7 mouse cellular contexts compared by ENCODE assay signal in the genomic region with DNA sequence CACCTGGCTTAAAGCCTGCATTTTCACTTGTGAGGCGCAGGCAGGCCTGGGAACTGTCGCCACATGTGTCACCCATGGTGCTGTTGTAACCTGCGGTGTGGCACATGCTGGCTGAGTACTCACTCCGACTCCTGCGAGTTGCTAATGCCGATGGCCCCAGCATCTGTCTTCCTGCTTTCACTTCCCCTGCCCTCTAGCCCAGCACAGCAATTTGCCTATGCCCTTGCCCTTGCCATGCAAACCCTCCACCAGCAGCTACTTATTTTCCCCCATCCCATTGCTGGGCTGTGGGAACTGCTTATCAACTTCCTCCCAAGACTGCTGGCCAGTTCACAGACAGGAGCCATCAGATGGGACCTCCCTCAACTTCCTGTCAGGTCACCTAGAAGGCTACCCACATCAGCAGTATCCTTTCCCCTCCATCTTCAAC. TPM values are rescaled to one million over a fixed set of nuclear protein-coding genes. Genes with fewer than 3 reads are reported as not detected.
DNase-seq lines count a peak whose midpoint lies in the region; ATAC-seq lines count a peak whose summit lies in the region.

No protein-coding gene starts in this region.

- H3K36me3 ChIP-seq in midbrain, embryonic 13.5 days: peaks cover 16% of the 10 kb centered on the region

- no peak overlapping the region for H3K4me2 ChIP-seq in midbrain, embryonic 13.5 days (replicated peaks)

- no peaks in the 10 kb centered on the region for H3K9me3 ChIP-seq in midbrain, embryonic 13.5 days

- no peaks in the 10 kb centered on the region for H3K27me3 ChIP-seq in midbrain, embryonic 13.5 days

- H3K4me3 ChIP-seq in midbrain, embryonic 13.5 days (replicated peaks): no peak overlapping the region

- no peak overlapping the region for H3K27ac ChIP-seq in midbrain, embryonic 13.5 days

- H3K9ac ChIP-seq in midbrain, embryonic 13.5 days (replicated peaks): no peak overlapping the region

- peak; percentile 52 for DNase-seq in CD4-positive helper T cell, adult 2 months (ENCODE audit: low read depth, low spot score)
- DNase-seq in MEL-GATA-1-ER (ENCODE audit: extremely low read depth, low read depth) (peak; percentile 47), adipocyte (ENCODE audit: low spot score) (no peak)
- peak; percentile 43 to 55 for DNase-seq in heart, postnatal 14 days
- DNase-seq in ovary, postnatal 10 days (ENCODE audit: low spot score): no peak

- peaks cover 22% of the 10 kb centered on the region for H3K4me1 ChIP-seq in midbrain, embryonic 13.5 days (replicated peaks)

- intact Hi-C loops in heart, postnatal 14 days (cut with DNase I): loop anchor here (5.0 kb wide), 1 partner anchor 84 kb away; no protein-coding TSS in a partner anchor

- peak; percentile 87 for ATAC-seq in monocyte, adult 5-6 weeks (replicated peaks; ENCODE audit: insufficient number of reproducible peaks, low FRiP score, low TSS enrichment, poor library complexity, severe bottlenecking)
- ATAC-seq in midbrain, embryonic 13.5 days: no peak

- whole genome bisulfite sequencing in midbrain, embryonic 13.5 days: 87% methylated on average over 6 of the region's 6 CpGs

RNA-seq across cellular contexts. Expression of a gene that starts 21.8 kb away (rescaled TPM):
- 10 to 100 TPM; 19.1 to 21.7 TPM for total RNA-seq in heart, postnatal 14 days (2021)
- total RNA-seq in monocyte, adult 5-6 weeks (2017): 13.0 to 19.4 TPM (median 18.4 TPM) in 3 replicates
- polyA plus RNA-seq in midbrain, embryonic 13.5 days (2015; fragmentation: Nextera tagmentation; extraction: Ambion mirVana): 49.5 and 50.6 TPM in 2 replicates

RNA-seq across cellular contexts. Expression of a gene that starts 22.1 kb away (rescaled TPM):
- 10 to 100 TPM; 64.8 to 70.1 TPM for total RNA-seq in heart, postnatal 14 days (2021)
- total RNA-seq in monocyte, adult 5-6 weeks (2017): 69.0 to 89.0 TPM (median 82.7 TPM) in 3 replicates
- 121 TPM in 2 replicates for polyA plus RNA-seq in midbrain, embryonic 13.5 days (2015; fragmentation: Nextera tagmentation; extraction: Ambion mirVana)

RNA-seq across cellular contexts. Expression of a gene that starts 29.2 kb away (rescaled TPM):
- total RNA-seq in heart, postnatal 14 days (2021): 100 to 1,000 TPM; 188 to 191 TPM
- total RNA-seq in monocyte, adult 5-6 weeks (2017): 29.5 to 34.2 TPM (median 34.2 TPM) in 3 replicates
- polyA plus RNA-seq in midbrain, embryonic 13.5 days (2015; fragmentation: Nextera tagmentation; extraction: Ambion mirVana): 48.5 and 58.7 TPM in 2 replicates

Comparison
In these comparisons a context has a peak if more than half of its experiments do, and no peak if none do; other contexts are left out.
1. DNase-seq: peak in CD4-positive helper T cell, adult 2 months (single experiment), MEL-GATA-1-ER (single experiment) and heart, postnatal 14 days (2 of 2); none in adipocyte (single experiment) and ovary, postnatal 10 days (single experiment).